ENCODE assay signal across 10 mouse cellular contexts in the genomic region with DNA sequence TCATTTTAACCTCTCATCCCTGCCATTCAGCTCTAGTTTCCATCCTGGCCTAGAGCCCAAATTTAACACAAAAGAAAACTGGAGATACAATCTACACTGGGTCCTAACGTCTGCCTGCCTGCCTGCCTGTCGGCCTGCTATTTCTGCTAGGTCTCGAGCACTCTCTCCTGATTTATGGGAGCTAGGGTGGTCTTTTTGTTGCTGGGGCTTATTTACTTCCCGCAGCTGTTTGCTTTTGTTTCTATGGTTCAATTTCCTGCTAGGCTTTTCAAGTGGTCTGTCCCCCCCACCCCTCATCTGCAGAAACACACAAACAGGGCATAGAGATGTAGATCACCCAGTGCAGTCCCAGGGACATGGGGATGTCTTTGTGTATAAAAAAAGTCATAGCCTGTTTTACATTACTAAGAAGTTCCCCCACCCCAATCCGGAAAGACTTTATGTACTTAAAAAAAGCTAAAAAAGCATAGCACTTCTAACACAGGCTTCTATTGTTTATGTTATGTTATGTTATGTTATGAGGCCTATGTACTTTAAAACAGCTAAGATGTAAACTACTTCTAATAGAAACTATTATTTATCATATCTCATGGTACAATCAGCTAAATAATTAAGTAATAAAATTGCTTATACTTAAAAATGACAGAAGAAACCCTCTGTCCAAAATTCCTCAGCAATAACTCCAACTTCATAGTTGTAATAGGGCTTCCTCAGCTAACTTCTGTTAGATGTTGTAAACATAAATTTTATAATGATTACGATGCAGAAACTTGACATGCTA. TPM values are rescaled to one million over a fixed set of nuclear protein-coding genes. Genes with fewer than 3 reads are reported as not detected.
DNase-seq lines count a peak whose midpoint lies in the region; ATAC-seq and TF ChIP-seq lines count a peak whose summit lies in the region.
"Had no signal": no experiment of that assay in that cellular context is flagged by ENCODE, and none has a peak within 500 bp of the region (broad histone marks: within the 10 kb centered on the region; RNA-seq: fewer than 3 reads in every experiment).

No protein-coding gene starts in this region.

- no peaks in the 10 kb centered on the region for H3K4me1 ChIP-seq in lung, embryonic 14.5 days (ENCODE audit: insufficient read depth)
- peaks cover 2% of the 10 kb centered on the region; the same call in 1 of the 2 replicates for H3K4me1 ChIP-seq in forebrain, embryonic 14.5 days (ENCODE audit: control insufficient read depth, insufficient read depth, low read length)
- H3K4me1 ChIP-seq in limb, embryonic 13.5 days, result peaks cover 13% of the 10 kb centered on the region
- H3K4me1 ChIP-seq: limb, embryonic 15.5 days had no signal

- no peak overlapping the region for H3K4me3 ChIP-seq in lung, embryonic 14.5 days (ENCODE audit: low read depth, low read length)
- H3K4me3 ChIP-seq in forebrain, embryonic 14.5 days (ENCODE audit: low read depth, low read length), result no peak overlapping the region
- no peak overlapping the region for H3K4me3 ChIP-seq in limb, embryonic 13.5 days
- H3K4me3 ChIP-seq: limb, embryonic 15.5 days had no signal

- no peaks in the 10 kb centered on the region for H3K27me3 ChIP-seq in lung, embryonic 14.5 days (ENCODE audit: insufficient read depth, low read length)
- no peaks in the 10 kb centered on the region for H3K27me3 ChIP-seq in forebrain, embryonic 14.5 days (replicated peaks; ENCODE audit: control insufficient read depth, insufficient read depth, low read length)
- H3K27me3 ChIP-seq in limb, embryonic 13.5 days, result no peaks in the 10 kb centered on the region
- H3K27me3 ChIP-seq: limb, embryonic 15.5 days had no signal

- H3K36me3 ChIP-seq in lung, embryonic 14.5 days (ENCODE audit: insufficient read depth), result no peaks in the 10 kb centered on the region
- H3K36me3 ChIP-seq in forebrain, embryonic 14.5 days (ENCODE audit: control insufficient read depth, insufficient read depth, low read length), result no peaks in the 10 kb centered on the region
- H3K36me3 ChIP-seq in limb, embryonic 13.5 days, result no peaks in the 10 kb centered on the region
- H3K36me3 ChIP-seq: limb, embryonic 15.5 days had no signal

- peak; percentile 88 for ATAC-seq in lung, embryonic 14.5 days (ENCODE audit: insufficient read depth)
- ATAC-seq in forebrain, embryonic 14.5 days, result peak; percentile 87
- ATAC-seq in limb, embryonic 13.5 days (ENCODE audit: low FRiP score, low read depth), result peak; percentile 77

- H3K9ac ChIP-seq in lung, embryonic 14.5 days, result no peak overlapping the region
- H3K9ac ChIP-seq in forebrain, embryonic 14.5 days (ENCODE audit: low read length), result no peak overlapping the region
- no peak overlapping the region for H3K9ac ChIP-seq in limb, embryonic 13.5 days
- H3K9ac ChIP-seq: limb, embryonic 15.5 days had no signal

- H3K9me3 ChIP-seq in lung, embryonic 14.5 days (ENCODE audit: low read depth, low read length), result no peaks in the 10 kb centered on the region
- H3K9me3 ChIP-seq in forebrain, embryonic 14.5 days (replicated peaks; ENCODE audit: control insufficient read depth, low read length), result no peaks in the 10 kb centered on the region
- H3K9me3 ChIP-seq in limb, embryonic 13.5 days, result no peaks in the 10 kb centered on the region
- H3K9me3 ChIP-seq: limb, embryonic 15.5 days had no signal

- peak overlapping the region; percentile 58; the same call in 1 of the 2 replicates for H3K27ac ChIP-seq in lung, embryonic 14.5 days (ENCODE audit: low read depth)
- H3K27ac ChIP-seq in forebrain, embryonic 14.5 days (ENCODE audit: low read depth, low read length), result no peak overlapping the region
- no peak overlapping the region for H3K27ac ChIP-seq in limb, embryonic 13.5 days
- H3K27ac ChIP-seq: limb, embryonic 15.5 days had no signal

- no peak overlapping the region for H3K4me2 ChIP-seq in lung, embryonic 14.5 days
- no peak overlapping the region for H3K4me2 ChIP-seq in forebrain, embryonic 14.5 days (ENCODE audit: low read length)
- H3K4me2 ChIP-seq in limb, embryonic 13.5 days (replicated peaks), result no peak overlapping the region
- H3K4me2 ChIP-seq: limb, embryonic 15.5 days had no signal

- no peak for TF ChIP-seq CTCF in lung, embryonic 14.5 days (IDR thresholded peaks at IDR 0.05; ENCODE audit: low read depth)

- 23% methylated on average over 6 of the region's 6 CpGs for WGBS in lung, embryonic 14.5 days
- WGBS in forebrain, embryonic 14.5 days, result 19% methylated on average over 6 of the region's 6 CpGs
- WGBS in limb, embryonic 13.5 days, result 14% methylated on average over 6 of the region's 6 CpGs

- DNase-seq in lung, embryonic 14.5 days, result peak; percentile 62
- DNase-seq in lung, postnatal 25 days (ENCODE audit: low spot score), result no peak
- peak; percentile 69 for DNase-seq in forebrain, embryonic 14.5 days (ENCODE audit: low spot score)
- DNase-seq in retina, postnatal 7 days (ENCODE audit: low read depth, low spot score), result peak; percentile 8
- no peak for DNase-seq in gastrocnemius, postnatal 25 days
- no peak for DNase-seq in cerebellum, adult 11 months
- no peak for DNase-seq in ovary, postnatal 14 days (ENCODE audit: low spot score)
- DNase-seq: adrenal gland, postnatal 25 days had no signal

RNA-seq across cellular contexts. Expression of gene Olfr24, which starts 41.7 kb away (rescaled TPM):
- polyA plus RNA-seq in lung, embryonic 14.5 days (2014; fragmentation: Nextera tagmentation; extraction: Ambion mirVana), result not detected in 2 replicates
- polyA plus RNA-seq in forebrain, embryonic 14.5 days (2014; fragmentation: Nextera tagmentation; extraction: Ambion mirVana), result not detected in 2 replicates
- polyA plus RNA-seq in limb, embryonic 13.5 days (2015; fragmentation: Nextera tagmentation; extraction: Ambion mirVana), result not detected in 2 replicates
- total RNA-seq in gastrocnemius, postnatal 25 days (2021), result not detected
- total RNA-seq: adrenal gland, postnatal 25 days had no signal
- polyA plus RNA-seq: limb, embryonic 15.5 days had no signal

RNA-seq across cellular contexts. Expression of gene Muc16, which starts 47.8 kb away (rescaled TPM):
- polyA plus RNA-seq in lung, embryonic 14.5 days (2014; fragmentation: Nextera tagmentation; extraction: Ambion mirVana), result 1.4 and 1.7 TPM in 2 replicates
- not detected in 2 replicates for polyA plus RNA-seq in forebrain, embryonic 14.5 days (2014; fragmentation: Nextera tagmentation; extraction: Ambion mirVana)
- polyA plus RNA-seq in limb, embryonic 13.5 days (2015; fragmentation: Nextera tagmentation; extraction: Ambion mirVana), result not detected in 2 replicates
- total RNA-seq in gastrocnemius, postnatal 25 days (2021), result under 1 TPM in 1 of 2 experiments, not detected in 1; 0.03 TPM

Comparison
In these comparisons a context has a peak if more than half of its experiments do, and no peak if none do; other contexts are left out.
1. DNase-seq: peak in lung, embryonic 14.5 days (single experiment), forebrain, embryonic 14.5 days (single experiment) and retina, postnatal 7 days (single experiment); none in lung, postnatal 25 days (single experiment), gastrocnemius, postnatal 25 days (single experiment), cerebellum, adult 11 months (single experiment) and ovary, postnatal 14 days (single experiment).
2. Peak in every context shown above with its lines, with median percentiles within 50 percentile points of each other: ATAC-seq.